Mouse (Mus musculus) small intestine, adult 2 months (tissue): ENCODE data around the gene Qrich2. TPM values are rescaled to one million over a fixed set of nuclear protein-coding genes. Genes with fewer than 3 reads are reported as not detected.
"Not testable (repeated sequence)": the region's sequence is repeated elsewhere in the genome, so short reads cannot be mapped to it uniquely, and the experiment has no call there.

Experiments
- H3K27ac ChIP-seq: fragments of 200-500 bp; 2 replicates; pipeline ENCODE4 v1.5.1; 2012; ENCODE audit warnings: low read depth, low read length, control low read depth, inconsistent platforms; ENCODE audit not compliant: insufficient read depth
- H3K27me3 ChIP-seq: fragments of 200-500 bp; 2 replicates; pipeline ENCODE4 v1.6.1; 2012; ENCODE audit warnings: mild to moderate bottlenecking, moderate library complexity, low read length, inconsistent platforms; ENCODE audit not compliant: control insufficient read depth, insufficient read depth
- H3K36me3 ChIP-seq: fragments of 200-500 bp; 2 replicates; pipeline ENCODE4 v1.6.1; 2012; ENCODE audit warnings: mild to moderate bottlenecking, low read length, control low read depth, inconsistent platforms; ENCODE audit not compliant: control insufficient read depth, insufficient read depth
- H3K4me1 ChIP-seq: fragments of 200-500 bp; 2 replicates; pipeline ENCODE4 v1.6.1; 2012; ENCODE audit warnings: low read length, inconsistent platforms, mixed read lengths; ENCODE audit not compliant: control insufficient read depth, insufficient read depth, insufficient read length
- H3K4me3 ChIP-seq: fragments of 200-500 bp; 2 replicates; pipeline ENCODE4 v1.5.1; 2012; ENCODE audit warnings: low read depth, mild to moderate bottlenecking, control low read depth, inconsistent platforms, low read length, moderate library complexity
- CTCF ChIP-seq: fragments of 200-500 bp; IDR thresholded peaks from 2 replicates; pipeline ENCODE4 v1.5.1; 2012; ENCODE audit warnings: low read depth, mild to moderate bottlenecking, control low read depth, inconsistent platforms, low read length, moderate library complexity, mixed read lengths; ENCODE audit not compliant: insufficient replicate concordance, insufficient read length; ENCODE audit errors: extremely low read depth
- POLR2A ChIP-seq: fragments of 200-500 bp; IDR thresholded peaks from 2 replicates; pipeline ENCODE4 v1.6.1; 2012; ENCODE audit warnings: low read depth, mild to moderate bottlenecking, control low read depth, inconsistent platforms, low read length, moderate library complexity
- WGBS: fragments of 180-500 bp; shearing (Covaris S2); methylation state at CpG from one replicate; pipeline ENCODE4 v1.1.7; 2018; 5-methylcytosine and 5-hydroxymethylcytosine counted together
- polyA plus RNA-seq: library from polyadenylated mRNA; depleted of rRNA; stranded (reverse); fragments of >200 nt; gene quantifications from 2 replicates; pipeline ENCODE4 v1.2.3, GENCODE M21; 2012

Gene Qrich2
- polyA plus RNA-seq, 1 experiment, result 0.13 TPM

- Histone ChIP-seq H3K27ac (no peak overlapping the region), H3K36me3 (peaks cover 89% of the 10 kb centered on the region), H3K4me1 (no peaks in the 10 kb centered on the region), H3K27me3 (no peaks in the 10 kb centered on the region), H3K4me3 (no peak overlapping the region)
- TF ChIP-seq POLR2A (no peak), CTCF (no peak)
- WGBS, result 90% methylated on average over 15 of the region's 15 CpGs
These were observed 11.2 kb upstream of the Qrich2 start for GRCm38 (mm10) chr11:116477160-116477759.

GRCm38 (mm10) chr11:116476696-116477095 lies 10.7 kb upstream of the Qrich2 start:
- TF ChIP-seq CTCF (no peak), POLR2A (no peak)
- Histone ChIP-seq H3K27ac (no peak overlapping the region), H3K4me1 (no peaks in the 10 kb centered on the region), H3K27me3 (no peaks in the 10 kb centered on the region), H3K36me3 (peaks cover 90% of the 10 kb centered on the region), H3K4me3 (no peak overlapping the region)
- WGBS, result 71% methylated on average over 6 of the region's 6 CpGs

GRCm38 (mm10) chr11:116476041-116476440 lies 10.0 kb upstream of the Qrich2 start:
- Histone ChIP-seq H3K4me1 (no peaks in the 10 kb centered on the region), H3K4me3 (no peak overlapping the region), H3K27ac (no peak overlapping the region), H3K36me3 (peaks cover 91% of the 10 kb centered on the region), H3K27me3 (no peaks in the 10 kb centered on the region)
- 92% methylated on average over 10 of the region's 10 CpGs for WGBS
- TF ChIP-seq CTCF (no peak), POLR2A (no peak)

- TF ChIP-seq POLR2A (no peak), CTCF (no peak)
- no peak overlapping the region for H3K4me3 ChIP-seq
- no peak overlapping the region for H3K27ac ChIP-seq
- no peaks in the 10 kb centered on the region for H3K27me3 ChIP-seq
- 78% methylated on average over 4 of the region's 4 CpGs for WGBS
- peaks cover 69% of the 10 kb centered on the region for H3K36me3 ChIP-seq
- H3K4me1 ChIP-seq, result no peaks in the 10 kb centered on the region
These were observed 6.2 kb upstream of the Qrich2 start for GRCm38 (mm10) chr11:116472275-116472674.

GRCm38 (mm10) chr11:116470896-116471295 lies 4.9 kb upstream of the Qrich2 start:
- Histone ChIP-seq H3K4me1 (no peaks in the 10 kb centered on the region), H3K27me3 (no peaks in the 10 kb centered on the region), H3K27ac (no peak overlapping the region), H3K4me3 (no peak overlapping the region), H3K36me3 (peaks cover 57% of the 10 kb centered on the region)
- TF ChIP-seq POLR2A, result no peak
- no peak for TF ChIP-seq CTCF
- 95% methylated on average over 4 of the region's 4 CpGs for WGBS

GRCm38 (mm10) chr11:116470249-116470648 lies 4.2 kb upstream of the Qrich2 start:
- WGBS, result 76% methylated on average over 3 of the region's 3 CpGs
- H3K4me1 ChIP-seq, result no peaks in the 10 kb centered on the region
- H3K36me3 ChIP-seq, result peaks cover 52% of the 10 kb centered on the region
- H3K4me3 ChIP-seq, result no peak overlapping the region
- TF ChIP-seq CTCF, result no peak
- no peak for TF ChIP-seq POLR2A
- no peaks in the 10 kb centered on the region for H3K27me3 ChIP-seq
- no peak overlapping the region for H3K27ac ChIP-seq

- not testable (repeated sequence) for H3K27ac ChIP-seq, H3K4me3 ChIP-seq, H3K27me3 ChIP-seq, H3K4me1 ChIP-seq
- H3K36me3 ChIP-seq, result peaks cover 37% of the 10 kb centered on the region
- WGBS, result 60% methylated on average over 3 of the region's 3 CpGs
These were observed 2.3 kb upstream of the Qrich2 start for GRCm38 (mm10) chr11:116468338-116468737.
